Mouse (Mus musculus): ENCODE measurements around the gene B020031M17Rik.
"Not testable (repeated sequence)": the region's sequence is repeated elsewhere in the genome, so short reads cannot be mapped to it uniquely, and the experiment has no call there.

The B020031M17Rik gene

DNA sequence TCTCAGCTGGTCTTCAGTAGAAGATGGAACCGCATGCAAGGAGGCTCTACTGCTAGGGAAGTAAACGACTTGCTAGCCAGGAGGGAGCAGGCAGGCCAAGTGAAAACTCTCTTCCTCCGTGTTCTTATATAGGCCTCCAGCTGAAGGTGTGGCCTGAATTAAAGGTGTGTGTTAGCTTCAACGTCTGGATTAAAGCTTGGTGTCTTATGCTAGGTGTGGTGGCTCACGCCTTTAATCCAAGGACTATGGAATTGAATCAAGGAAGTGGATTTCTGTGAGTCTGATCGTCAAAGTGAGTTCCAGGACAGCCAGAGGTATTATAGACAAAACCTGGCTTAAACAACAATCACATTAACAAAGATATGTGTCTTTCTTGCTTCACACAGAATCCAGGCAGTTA lies at the start of gene B020031M17Rik:
Gene B020031M17Rik (minus strand): TSS at position 101 of the 400 bp plus-strand sequence.
- DNase-seq (ENCODE audit: low spot score) = not testable (repeated sequence)

DNA sequence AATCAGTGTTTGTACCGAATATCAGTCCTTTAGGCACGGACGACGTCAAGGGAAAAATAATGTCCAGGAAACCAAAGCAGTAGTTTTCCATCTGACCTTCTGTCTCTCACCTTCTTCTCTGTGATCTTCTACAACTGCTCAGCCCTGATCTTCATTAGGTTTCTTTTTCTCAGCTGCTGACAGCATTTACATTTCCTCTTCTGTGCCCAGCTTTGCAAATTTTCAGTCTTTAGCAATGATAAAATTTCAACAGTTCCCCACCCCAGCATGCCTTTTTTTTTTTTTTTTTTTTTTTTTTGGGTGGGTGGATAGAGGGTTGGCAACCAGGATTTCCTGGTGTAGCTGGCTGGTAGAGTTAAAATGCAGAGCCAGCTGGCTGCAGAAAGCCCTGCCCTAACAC lies 48.6 kb upstream of the B020031M17Rik start:
- not testable (repeated sequence) for DNase-seq (ENCODE audit: low spot score)

DNA sequence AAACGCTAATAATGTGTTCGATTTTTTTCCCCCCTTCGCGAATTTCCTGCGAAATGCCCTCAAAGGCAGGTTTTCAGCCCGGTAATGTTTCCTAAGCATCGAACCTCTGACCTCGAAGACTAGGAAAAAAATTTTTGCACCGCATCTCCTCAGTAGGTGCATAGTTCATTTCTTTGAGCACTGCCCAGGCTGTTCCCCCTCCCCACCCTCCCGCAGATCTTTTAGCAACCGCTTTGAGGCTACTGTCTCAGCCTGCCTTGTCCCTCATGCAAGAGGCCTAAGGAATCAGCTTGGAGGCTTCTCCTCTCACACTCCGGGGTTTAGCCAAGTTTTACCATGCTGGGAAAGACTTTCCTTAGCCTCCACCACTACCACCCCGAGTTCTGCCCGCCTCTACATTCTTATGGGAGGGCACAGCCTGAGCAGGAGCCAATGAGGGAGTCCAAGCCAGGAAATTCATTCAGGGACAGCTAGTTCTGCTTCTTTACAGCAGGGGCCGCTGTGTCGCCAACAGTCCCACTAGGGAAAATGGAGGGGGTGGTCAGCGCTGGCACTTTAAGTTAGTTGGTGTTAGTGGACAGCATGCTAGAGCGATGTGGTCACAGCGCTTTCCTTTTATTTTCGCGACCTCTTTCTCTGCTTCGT lies 48.0 kb upstream of the B020031M17Rik start:
- DNase-seq (ENCODE audit: low spot score) = not testable (repeated sequence)

DNA sequence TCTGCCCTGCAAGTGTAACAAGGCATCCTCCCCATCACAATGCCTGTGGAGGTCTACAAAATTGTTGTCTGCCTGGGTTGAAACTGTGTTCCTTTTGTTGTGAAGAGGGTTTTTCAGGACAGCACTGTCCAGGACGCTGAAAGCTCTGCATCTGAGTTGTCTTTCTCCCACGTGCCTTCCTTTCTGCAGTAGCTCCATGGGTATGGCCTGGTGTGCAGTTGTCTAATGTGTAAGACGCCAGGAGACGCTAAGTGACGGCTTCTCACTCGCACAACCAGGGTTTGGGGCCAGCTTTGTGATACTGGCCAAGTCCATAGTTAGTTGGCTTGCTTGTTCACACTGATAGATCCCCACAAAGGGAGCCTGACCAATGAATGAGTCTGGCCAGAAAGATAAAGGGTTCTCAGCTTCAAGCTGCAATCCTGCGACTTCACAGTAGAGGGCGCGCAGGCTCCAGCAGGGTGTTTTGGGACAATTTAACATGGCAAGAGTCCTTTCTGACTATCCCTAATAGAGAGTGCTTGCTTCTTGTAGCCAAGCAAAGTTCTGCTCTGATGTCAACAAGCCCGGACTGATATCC lies 41.4 kb upstream of the B020031M17Rik start:
- not testable (repeated sequence) for DNase-seq (ENCODE audit: low spot score)

DNA sequence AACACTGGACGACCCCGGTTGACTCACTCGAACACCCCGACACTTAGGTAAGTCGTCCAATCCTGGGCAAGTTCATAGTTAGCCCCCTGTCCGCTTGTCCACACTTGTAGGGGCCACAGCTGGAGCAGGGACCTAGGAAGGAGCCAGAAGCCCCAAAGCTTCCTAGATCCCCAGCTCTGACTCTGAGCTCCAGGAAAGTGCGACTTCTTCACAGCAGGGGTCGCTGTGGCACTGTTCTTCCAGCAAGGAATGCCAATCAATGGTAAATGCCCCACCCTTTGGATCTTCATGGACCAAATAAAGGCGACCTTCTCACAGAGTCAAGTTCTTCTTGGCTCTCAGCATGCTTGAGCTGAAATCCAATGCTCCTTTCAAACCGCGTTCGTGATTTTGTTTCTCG lies 40.7 kb upstream of the B020031M17Rik start:
- DNase-seq (ENCODE audit: low spot score) = not testable (repeated sequence)

GRCm38 (mm10) chr13:119969163-119969562 lies 18.6 kb upstream of the B020031M17Rik start:
- DNase-seq (ENCODE audit: low spot score) = not testable (repeated sequence)

DNA sequence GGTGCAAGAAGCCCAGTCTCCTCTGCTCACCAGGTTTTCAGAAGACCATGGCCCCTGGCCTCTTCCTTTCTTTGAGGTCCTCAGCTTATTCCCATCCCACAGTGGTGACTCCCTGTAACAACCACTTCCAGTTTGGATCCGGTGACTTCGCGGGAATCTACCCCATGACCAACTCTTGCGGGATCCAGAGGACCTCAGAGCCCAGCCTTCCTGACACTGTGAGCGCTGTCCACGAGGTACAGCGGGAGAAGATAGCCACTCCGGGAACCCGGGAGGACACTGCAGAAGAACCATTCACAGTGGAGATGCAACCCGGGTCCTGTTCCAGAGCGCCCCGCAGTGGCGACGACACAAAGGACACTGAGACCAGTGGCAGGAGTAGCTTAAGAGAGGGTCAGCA lies 17.6 kb upstream of the B020031M17Rik start:
- DNase-seq (ENCODE audit: low spot score) = not testable (repeated sequence)

GRCm38 (mm10) chr13:119965968-119966367 lies 15.4 kb upstream of the B020031M17Rik start:
- not testable (repeated sequence) for DNase-seq (ENCODE audit: low spot score)

GRCm38 (mm10) chr13:119965302-119965952 lies 14.8 kb upstream of the B020031M17Rik start:
- not testable (repeated sequence) for DNase-seq (ENCODE audit: low spot score)

DNA sequence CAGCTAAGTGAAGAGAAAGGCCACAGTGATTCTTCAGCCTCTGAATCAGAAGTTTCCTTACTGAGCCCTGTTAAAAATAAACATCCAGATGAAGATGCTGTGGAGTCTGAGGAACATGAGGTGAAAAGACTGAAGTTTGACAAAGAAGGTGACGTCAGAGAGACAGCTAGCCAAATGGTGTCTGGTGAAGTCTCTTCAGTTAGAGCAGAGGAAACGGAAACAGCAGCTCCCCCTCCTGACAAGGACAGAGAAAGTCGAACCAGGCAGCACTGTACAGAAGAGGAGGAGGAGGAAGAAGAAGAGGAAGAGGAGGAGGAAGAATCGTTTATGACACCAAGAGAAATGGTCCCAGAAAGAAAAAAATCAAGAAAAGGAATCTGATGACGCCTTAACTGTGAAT lies 12.2 kb upstream of the B020031M17Rik start:
- not testable (repeated sequence) for DNase-seq (ENCODE audit: low spot score)

- DNase-seq (ENCODE audit: low spot score) = not testable (repeated sequence)
Measured at GRCm38 (mm10) chr13:119955567-119955966, 5.0 kb upstream of the B020031M17Rik start.

- not testable (repeated sequence) for DNase-seq (ENCODE audit: low spot score)
Measured at GRCm38 (mm10) chr13:119955089-119955488, 4.5 kb upstream of the B020031M17Rik start.

DNA sequence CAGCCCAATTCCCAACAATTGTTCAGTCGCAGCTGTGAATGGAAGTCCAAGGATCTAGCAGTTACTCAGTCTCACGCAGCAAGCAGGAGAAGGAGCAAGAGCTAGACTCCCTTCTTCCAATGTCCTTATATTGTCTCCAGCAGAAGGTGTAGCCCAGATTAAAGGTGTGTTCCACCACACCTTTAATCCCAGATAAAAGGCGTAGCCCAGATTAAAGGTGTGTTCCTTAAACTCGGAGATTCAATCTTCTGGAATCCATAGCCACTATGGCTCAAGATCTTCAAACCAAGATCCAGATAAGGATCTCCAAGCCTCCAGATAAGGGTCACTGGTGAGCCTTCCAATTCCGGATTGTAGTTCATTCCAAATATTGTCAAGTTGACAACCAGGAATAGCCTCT lies 21.4 kb downstream of the B020031M17Rik start, which contains the start of gene Gm21761:
Gene Gm21761 (minus strand): TSS at position 101 of the 400 bp plus-strand sequence.
- DNase-seq (ENCODE audit: low spot score) = not testable (repeated sequence)

DNA sequence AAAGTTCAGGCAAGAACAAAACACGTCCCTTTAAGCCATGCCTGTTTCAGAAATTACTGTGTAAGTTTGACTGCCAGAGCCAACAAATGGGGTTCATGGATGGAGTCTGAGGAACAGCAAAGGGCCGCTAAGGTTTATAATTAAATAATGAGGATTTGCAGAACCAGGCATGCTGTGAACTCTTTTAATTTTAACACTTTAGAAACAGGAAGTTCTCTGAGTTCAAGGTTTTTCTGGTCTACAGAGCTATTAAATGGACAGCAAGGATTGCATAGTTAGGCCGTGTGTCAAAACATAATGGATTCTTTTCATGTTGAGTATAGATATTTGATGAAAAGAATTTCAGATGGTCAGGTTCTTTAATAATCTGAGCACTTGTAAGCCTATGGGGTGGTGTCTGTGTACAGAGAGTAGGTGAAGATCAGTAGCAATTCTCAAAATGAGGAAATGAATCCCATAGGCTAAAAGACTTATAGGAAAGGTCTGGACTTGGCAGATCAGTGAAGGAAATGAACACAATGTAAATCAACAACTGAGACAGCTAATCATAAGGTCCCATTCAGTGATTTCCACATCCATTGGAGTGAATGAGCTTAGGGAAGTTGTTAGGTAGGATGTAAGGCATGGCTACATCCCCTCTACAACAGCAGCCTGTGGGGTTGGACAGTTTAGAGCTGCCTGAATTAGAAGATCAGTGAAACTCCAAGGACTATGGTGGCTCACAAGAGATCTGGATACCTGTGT lies 25.8 kb downstream of the B020031M17Rik start:
- DNase-seq (ENCODE audit: low spot score) = not testable (repeated sequence)

DNA sequence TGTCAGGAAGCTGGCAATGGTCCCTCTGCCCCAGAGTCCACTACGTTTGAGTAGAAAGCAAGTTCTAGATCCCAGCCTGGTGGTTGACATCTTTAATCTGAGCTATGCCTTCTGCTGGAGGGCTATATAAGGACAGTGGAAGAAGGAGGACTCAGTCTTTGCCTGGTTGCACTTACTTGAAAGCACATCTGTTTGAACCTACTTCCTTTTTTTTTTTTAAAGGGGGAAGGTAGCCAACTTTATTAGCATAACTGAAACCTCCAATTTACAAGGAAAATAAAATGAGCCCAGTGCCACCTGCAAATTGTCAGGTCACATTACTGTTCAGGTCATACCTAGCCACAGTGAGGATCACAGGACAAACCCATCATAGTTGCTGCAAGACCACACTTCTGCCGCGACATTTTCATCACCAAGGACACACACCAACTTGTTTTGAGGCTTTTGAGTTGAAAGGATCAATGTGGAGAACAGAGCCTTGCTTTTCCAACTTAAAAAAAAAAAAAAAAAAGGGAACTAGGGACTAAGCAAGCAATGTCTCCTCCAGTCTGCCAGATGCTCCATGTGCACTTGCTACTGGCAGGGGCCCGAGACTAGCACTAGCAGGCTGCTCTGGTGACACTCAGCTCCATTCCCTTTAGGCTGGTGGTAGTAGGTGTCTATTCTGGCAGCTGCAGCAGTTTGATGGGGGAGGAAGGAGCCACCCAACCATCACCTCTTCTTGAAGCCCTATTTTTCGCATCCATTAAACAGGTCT lies 33.5 kb downstream of the B020031M17Rik start:
- not testable (repeated sequence) for DNase-seq (ENCODE audit: low spot score)

GRCm38 (mm10) chr13:119916449-119916848 lies 34.2 kb downstream of the B020031M17Rik start:
- not testable (repeated sequence) for DNase-seq (ENCODE audit: low spot score)
